Mouse (Mus musculus): ENCODE data around the gene Cebpb. TPM values are rescaled to one million over a fixed set of nuclear protein-coding genes. Genes with fewer than 3 reads are reported as not detected.
A peak's percentile ranks its signal among the peaks of the same experiment; 100 is the strongest.

Gene Cebpb
- polyA plus RNA-seq, 1 experiment from 2014 or later, result 0.15 TPM

DNA sequence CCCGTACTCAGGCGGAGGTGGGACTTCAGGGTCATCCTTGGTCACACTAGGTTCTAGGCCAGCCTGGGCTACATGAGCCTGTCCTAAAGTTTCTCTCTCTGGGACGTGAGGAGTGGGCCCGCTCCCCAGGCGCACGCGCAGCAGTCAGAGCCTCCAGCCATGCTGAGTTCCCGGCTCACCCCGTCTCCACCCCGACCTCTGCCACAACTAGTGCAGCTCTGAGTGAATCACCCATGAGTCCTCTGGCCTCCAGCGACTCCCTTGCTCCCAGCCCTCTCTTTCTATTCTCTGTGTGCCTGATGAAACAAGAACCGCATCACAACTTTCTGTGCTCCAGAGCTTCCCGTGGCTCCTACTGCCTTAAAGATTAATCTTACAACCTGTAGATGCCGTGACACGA, 19.7 kb downstream of the Cebpb start:
- ATAC-seq, result no peak
- Histone ChIP-seq H3K4me1 (ENCODE audit: control insufficient read depth, insufficient read depth, low read depth, low read length) (no peaks in the 10 kb centered on the region), H3K9me3 (ENCODE audit: control insufficient read depth, low read length) (no peaks in the 10 kb centered on the region), H3K36me3 (ENCODE audit: control insufficient read depth, insufficient read depth, low read length) (no peaks in the 10 kb centered on the region), H3K9ac (ENCODE audit: low read depth, low read length) (no peak overlapping the region), H3K4me3 (ENCODE audit: low read length) (no peak overlapping the region), H3K27ac (ENCODE audit: low read depth, low read length) (no peak overlapping the region), H3K27me3 (replicated peaks; ENCODE audit: control insufficient read depth, insufficient read depth, low read length) (no peaks in the 10 kb centered on the region), H3K4me2 (ENCODE audit: low read length) (no peak overlapping the region)
- 64% methylated on average over 15 of the region's 15 CpGs for WGBS

GRCm38 (mm10) chr2:167709969-167710368, 21.3 kb downstream of the Cebpb start:
- H3K27ac ChIP-seq (ENCODE audit: low read depth, low read length), result no peak overlapping the region
- H3K27me3 ChIP-seq (replicated peaks; ENCODE audit: control insufficient read depth, insufficient read depth, low read length), result no peaks in the 10 kb centered on the region
- no peaks in the 10 kb centered on the region for H3K36me3 ChIP-seq (ENCODE audit: control insufficient read depth, insufficient read depth, low read length)
- WGBS, result 73% methylated on average over 6 of the region's 6 CpGs
- H3K9me3 ChIP-seq (ENCODE audit: control insufficient read depth, low read length), result no peaks in the 10 kb centered on the region
- no peaks in the 10 kb centered on the region for H3K4me1 ChIP-seq (ENCODE audit: control insufficient read depth, insufficient read depth, low read depth, low read length)
- H3K4me2 ChIP-seq (ENCODE audit: low read length), result no peak overlapping the region
- no peak overlapping the region for H3K4me3 ChIP-seq (ENCODE audit: low read length)
- H3K9ac ChIP-seq (ENCODE audit: low read depth, low read length), result no peak overlapping the region
- ATAC-seq, result no peak

- Histone ChIP-seq H3K4me2 (ENCODE audit: low read length) (no peak overlapping the region), H3K27ac (ENCODE audit: low read depth, low read length) (no peak overlapping the region), H3K9ac (ENCODE audit: low read depth, low read length) (no peak overlapping the region), H3K4me3 (ENCODE audit: low read length) (no peak overlapping the region), H3K27me3 (replicated peaks; ENCODE audit: control insufficient read depth, insufficient read depth, low read length) (no peaks in the 10 kb centered on the region), H3K9me3 (ENCODE audit: control insufficient read depth, low read length) (no peaks in the 10 kb centered on the region), H3K36me3 (ENCODE audit: control insufficient read depth, insufficient read depth, low read length) (no peaks in the 10 kb centered on the region), H3K4me1 (ENCODE audit: control insufficient read depth, insufficient read depth, low read depth, low read length) (no peaks in the 10 kb centered on the region)
- WGBS, result 47% methylated on average over 6 of the region's 6 CpGs
- no peak for ATAC-seq
Measured at GRCm38 (mm10) chr2:167710574-167710973, 21.9 kb downstream of the Cebpb start.

DNA sequence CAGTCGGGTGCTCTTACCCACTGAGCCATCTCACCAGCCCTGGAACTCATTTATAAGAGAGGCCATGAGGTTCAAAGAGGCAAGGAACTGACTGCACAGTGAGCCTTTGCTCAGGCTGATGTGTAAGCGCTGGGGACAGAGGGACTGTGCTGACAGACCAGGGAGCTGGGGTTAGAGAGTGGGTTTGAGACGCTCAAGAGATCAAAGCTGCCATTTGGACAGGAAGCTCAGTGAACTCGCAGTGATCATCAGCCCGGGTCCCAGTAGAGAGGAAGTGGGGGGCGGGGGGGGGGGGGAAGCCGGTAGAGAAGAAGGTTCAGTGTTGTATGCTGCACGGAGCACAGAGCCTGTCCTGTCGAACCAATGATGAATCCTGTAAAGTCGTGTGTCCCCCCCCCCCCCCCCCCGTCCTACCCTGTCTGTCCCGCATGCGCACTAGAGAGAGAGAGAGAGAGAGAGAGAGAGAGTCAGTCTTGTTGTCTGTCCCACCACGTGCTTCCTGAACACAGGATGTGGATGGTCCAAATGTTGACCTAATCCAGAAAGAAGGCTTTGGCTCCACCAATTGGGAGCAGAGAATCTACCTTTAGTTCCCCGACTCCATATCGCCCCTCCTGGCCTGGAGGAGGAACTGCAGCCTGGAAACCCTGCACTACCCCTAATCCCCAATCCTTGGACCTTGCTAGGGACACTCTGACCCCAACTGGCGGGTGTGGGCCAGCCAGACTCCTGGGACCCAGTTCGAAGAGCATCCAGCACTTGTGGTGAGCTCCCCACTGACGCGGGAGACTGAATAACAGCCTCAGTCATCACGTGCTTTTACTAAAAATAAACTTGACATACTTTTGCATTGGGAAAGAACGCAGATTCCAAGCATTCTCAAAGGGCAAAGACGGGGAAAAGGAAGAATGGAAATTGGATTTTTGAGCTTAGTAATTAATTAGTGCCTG, 24.4 kb downstream of the Cebpb start:
- Histone ChIP-seq H3K4me3 (ENCODE audit: low read length) (no peak overlapping the region), H3K9me3 (ENCODE audit: control insufficient read depth, low read length) (no peaks in the 10 kb centered on the region), H3K27ac (ENCODE audit: low read depth, low read length) (no peak overlapping the region), H3K36me3 (ENCODE audit: control insufficient read depth, insufficient read depth, low read length) (no peaks in the 10 kb centered on the region), H3K9ac (ENCODE audit: low read depth, low read length) (no peak overlapping the region), H3K27me3 (replicated peaks; ENCODE audit: control insufficient read depth, insufficient read depth, low read length) (no peaks in the 10 kb centered on the region), H3K4me1 (ENCODE audit: control insufficient read depth, insufficient read depth, low read depth, low read length) (no peaks in the 10 kb centered on the region), H3K4me2 (ENCODE audit: low read length) (no peak overlapping the region)
- 80% methylated on average over 20 of the region's 23 CpGs for WGBS
- ATAC-seq, result 0 out of 2 replicates have a peak, but pooled peaks have one; percentile 21

DNA sequence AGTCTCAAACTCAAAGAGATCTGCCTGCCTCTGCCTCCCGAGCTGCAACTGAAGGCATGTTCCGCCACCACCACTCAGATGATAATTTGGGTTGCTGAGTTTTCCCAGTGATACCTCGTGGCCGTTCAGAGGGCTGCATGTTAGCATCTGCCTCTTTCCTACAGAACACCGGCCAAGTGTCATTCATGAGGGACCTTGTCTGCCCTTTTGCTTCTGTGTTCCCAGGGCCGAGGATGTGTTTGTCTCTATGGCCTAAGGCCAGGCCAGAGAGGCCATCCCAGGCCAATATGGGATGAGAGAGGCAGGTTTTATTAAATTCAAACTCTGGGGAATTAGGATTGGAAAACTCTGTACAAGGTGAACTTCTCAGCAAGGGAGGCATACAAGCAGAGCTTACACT, 25.6 kb downstream of the Cebpb start:
- Histone ChIP-seq H3K4me1 (ENCODE audit: control insufficient read depth, insufficient read depth, low read depth, low read length) (no peaks in the 10 kb centered on the region), H3K9ac (ENCODE audit: low read depth, low read length) (no peak overlapping the region), H3K9me3 (ENCODE audit: control insufficient read depth, low read length) (no peaks in the 10 kb centered on the region), H3K27ac (ENCODE audit: low read depth, low read length) (no peak overlapping the region), H3K36me3 (ENCODE audit: control insufficient read depth, insufficient read depth, low read length) (no peaks in the 10 kb centered on the region), H3K27me3 (replicated peaks; ENCODE audit: control insufficient read depth, insufficient read depth, low read length) (no peaks in the 10 kb centered on the region), H3K4me3 (ENCODE audit: low read length) (no peak overlapping the region), H3K4me2 (ENCODE audit: low read length) (no peak overlapping the region)
- 89% methylated on average over 6 of the region's 6 CpGs for WGBS
- ATAC-seq, result no peak

GRCm38 (mm10) chr2:167715008-167715407, 26.3 kb downstream of the Cebpb start:
- no peak overlapping the region for H3K27ac ChIP-seq (ENCODE audit: low read depth, low read length)
- H3K4me1 ChIP-seq (ENCODE audit: control insufficient read depth, insufficient read depth, low read depth, low read length), result no peaks in the 10 kb centered on the region
- no peak overlapping the region for H3K4me3 ChIP-seq (ENCODE audit: low read length)
- no peaks in the 10 kb centered on the region for H3K36me3 ChIP-seq (ENCODE audit: control insufficient read depth, insufficient read depth, low read length)
- ATAC-seq, result no peak
- H3K4me2 ChIP-seq (ENCODE audit: low read length), result no peak overlapping the region
- no peaks in the 10 kb centered on the region for H3K27me3 ChIP-seq (replicated peaks; ENCODE audit: control insufficient read depth, insufficient read depth, low read length)
- H3K9me3 ChIP-seq (ENCODE audit: control insufficient read depth, low read length), result no peaks in the 10 kb centered on the region
- no peak overlapping the region for H3K9ac ChIP-seq (ENCODE audit: low read depth, low read length)
- 81% methylated on average over 6 of the region's 6 CpGs for WGBS

GRCm38 (mm10) chr2:167717208-167717607, 28.5 kb downstream of the Cebpb start:
- Histone ChIP-seq H3K4me2 (ENCODE audit: low read length) (no peak overlapping the region), H3K9me3 (ENCODE audit: control insufficient read depth, low read length) (no peaks in the 10 kb centered on the region), H3K9ac (ENCODE audit: low read depth, low read length) (no peak overlapping the region), H3K4me1 (ENCODE audit: control insufficient read depth, insufficient read depth, low read depth, low read length) (no peaks in the 10 kb centered on the region), H3K4me3 (ENCODE audit: low read length) (no peak overlapping the region), H3K27me3 (replicated peaks; ENCODE audit: control insufficient read depth, insufficient read depth, low read length) (no peaks in the 10 kb centered on the region), H3K27ac (ENCODE audit: low read depth, low read length) (no peak overlapping the region), H3K36me3 (ENCODE audit: control insufficient read depth, insufficient read depth, low read length) (no peaks in the 10 kb centered on the region)
- no peak for ATAC-seq
- 55% methylated on average over 1 of the region's 1 CpGs for WGBS

DNA sequence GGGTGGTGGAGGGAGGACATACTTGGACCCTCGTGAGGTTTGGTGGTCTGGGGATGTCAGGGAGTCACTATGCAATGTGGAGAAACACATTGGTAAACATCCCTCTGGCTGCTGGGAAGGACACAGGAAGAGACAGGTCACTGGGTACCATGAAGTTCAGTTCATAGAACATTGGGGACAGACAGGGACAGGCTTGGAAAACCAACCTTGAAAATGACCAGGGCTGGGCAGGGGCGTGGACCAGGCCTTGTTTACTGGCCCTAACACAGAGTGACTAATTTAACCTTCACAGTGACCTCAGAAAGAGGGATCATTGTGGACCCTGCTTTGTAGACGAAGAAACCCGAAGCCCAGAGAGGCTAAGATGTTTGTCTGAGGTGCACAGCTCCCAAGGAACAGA, 30.8 kb downstream of the Cebpb start:
- H3K4me1 ChIP-seq (ENCODE audit: control insufficient read depth, insufficient read depth, low read depth, low read length), result no peaks in the 10 kb centered on the region
- H3K27me3 ChIP-seq (replicated peaks; ENCODE audit: control insufficient read depth, insufficient read depth, low read length), result no peaks in the 10 kb centered on the region
- no peaks in the 10 kb centered on the region for H3K9me3 ChIP-seq (ENCODE audit: control insufficient read depth, low read length)
- H3K27ac ChIP-seq (ENCODE audit: low read depth, low read length), result no peak overlapping the region
- H3K9ac ChIP-seq (ENCODE audit: low read depth, low read length), result no peak overlapping the region
- no peak for ATAC-seq
- no peaks in the 10 kb centered on the region for H3K36me3 ChIP-seq (ENCODE audit: control insufficient read depth, insufficient read depth, low read length)
- 87% methylated on average over 4 of the region's 4 CpGs for WGBS
- no peak overlapping the region for H3K4me2 ChIP-seq (ENCODE audit: low read length)
- H3K4me3 ChIP-seq (ENCODE audit: low read length), result no peak overlapping the region

GRCm38 (mm10) chr2:167721159-167721882, 32.6 kb downstream of the Cebpb start:
- Histone ChIP-seq H3K36me3 (ENCODE audit: control insufficient read depth, insufficient read depth, low read length) (no peaks in the 10 kb centered on the region), H3K27me3 (replicated peaks; ENCODE audit: control insufficient read depth, insufficient read depth, low read length) (no peaks in the 10 kb centered on the region), H3K4me3 (ENCODE audit: low read length) (no peak overlapping the region), H3K9ac (ENCODE audit: low read depth, low read length) (no peak overlapping the region), H3K9me3 (ENCODE audit: control insufficient read depth, low read length) (no peaks in the 10 kb centered on the region), H3K4me2 (ENCODE audit: low read length) (no peak overlapping the region), H3K4me1 (ENCODE audit: control insufficient read depth, insufficient read depth, low read depth, low read length) (no peaks in the 10 kb centered on the region), H3K27ac (ENCODE audit: low read depth, low read length) (no peak overlapping the region)
- ATAC-seq, result no peak
- WGBS, result 76% methylated on average over 11 of the region's 11 CpGs
